ENCODE assay signal across 8 mouse cellular contexts in genomic region chr3:69127693-69128092, GRCm38 (mm10). TPM values are rescaled to one million over a fixed set of nuclear protein-coding genes. Genes with fewer than 3 reads are reported as not detected.
DNase-seq lines count a peak whose midpoint lies in the region; ATAC-seq and TF ChIP-seq lines count a peak whose summit lies in the region.

No protein-coding gene starts in this region.

- H3K9me3 ChIP-seq in ES-E14 (ENCODE audit: control insufficient read depth, insufficient read depth, low read depth, low read length): no peaks in the 10 kb centered on the region
- H3K9me3 ChIP-seq in forebrain, embryonic 14.5 days (replicated peaks; ENCODE audit: control insufficient read depth, low read length): no peaks in the 10 kb centered on the region
- H3K9me3 ChIP-seq in limb, embryonic 12.5 days: no peaks in the 10 kb centered on the region
- H3K9me3 ChIP-seq in midbrain, postnatal 0 days (ENCODE audit: low read length): no peaks in the 10 kb centered on the region

- peak overlapping the region; percentile 44; the same call in 1 of the 2 replicates for H3K9ac ChIP-seq in ES-E14 (ENCODE audit: insufficient read depth, low read depth, low read length, poor library complexity, severe bottlenecking)
- H3K9ac ChIP-seq in forebrain, embryonic 14.5 days (ENCODE audit: low read length): peak overlapping the region; percentile 29
- peak overlapping the region; percentile 96 for H3K9ac ChIP-seq in limb, embryonic 12.5 days (replicated peaks)
- no peak overlapping the region for H3K9ac ChIP-seq in midbrain, postnatal 0 days (replicated peaks; ENCODE audit: low read length, poor library complexity, severe bottlenecking)

- TF ChIP-seq CTCF in midbrain, postnatal 0 days (IDR thresholded peaks at IDR 0.05): no peak

- H3K36me3 ChIP-seq in ES-E14 (ENCODE audit: control insufficient read depth, insufficient read depth, low read length, poor library complexity, severe bottlenecking): no peaks in the 10 kb centered on the region
- no peaks in the 10 kb centered on the region for H3K36me3 ChIP-seq in forebrain, embryonic 14.5 days (ENCODE audit: control insufficient read depth, insufficient read depth, low read length)
- no peaks in the 10 kb centered on the region for H3K36me3 ChIP-seq in limb, embryonic 12.5 days
- H3K36me3 ChIP-seq in midbrain, postnatal 0 days (ENCODE audit: insufficient read depth, low read length): no peaks in the 10 kb centered on the region

- H3K27me3 ChIP-seq in forebrain, embryonic 14.5 days (replicated peaks; ENCODE audit: control insufficient read depth, insufficient read depth, low read length): no peaks in the 10 kb centered on the region
- no peaks in the 10 kb centered on the region for H3K27me3 ChIP-seq in limb, embryonic 12.5 days
- no peaks in the 10 kb centered on the region for H3K27me3 ChIP-seq in midbrain, postnatal 0 days (ENCODE audit: insufficient read depth, low read length)

- no peak overlapping the region for H3K27ac ChIP-seq in ES-E14 (ENCODE audit: insufficient read depth, low read depth, low read length, poor library complexity, severe bottlenecking)
- H3K27ac ChIP-seq in forebrain, embryonic 14.5 days (ENCODE audit: low read depth, low read length): no peak overlapping the region
- peak overlapping the region; percentile 97; the same call in 1 of the 2 replicates for H3K27ac ChIP-seq in limb, embryonic 12.5 days
- no peak overlapping the region for H3K27ac ChIP-seq in midbrain, postnatal 0 days (ENCODE audit: low read depth, low read length)

- peak overlapping the region; percentile 59 to 90; a peak in 3 of 4 replicates for H3K4me3 ChIP-seq in ES-E14 (ENCODE audit: insufficient read depth in 1 of 2, low read depth in 1 of 2, low read length in 2 of 2, poor library complexity in 1 of 2, severe bottlenecking in 1 of 2)
- peak overlapping the region; percentile 90 for H3K4me3 ChIP-seq in forebrain, embryonic 14.5 days (ENCODE audit: low read depth, low read length)
- H3K4me3 ChIP-seq in limb, embryonic 12.5 days (replicated peaks): peak overlapping the region; percentile 96
- peak overlapping the region; percentile 96 for H3K4me3 ChIP-seq in midbrain, postnatal 0 days (ENCODE audit: low read depth, low read length)

- no peak for ATAC-seq in cerebellum, adult (ENCODE audit: insufficient number of reproducible peaks, low FRiP score, low TSS enrichment)
- no peak for ATAC-seq in forebrain, embryonic 14.5 days
- no peak for ATAC-seq in limb, embryonic 12.5 days (ENCODE audit: insufficient number of reproducible peaks, insufficient read depth, low FRiP score, low TSS enrichment, low read depth)
- no peak for ATAC-seq in midbrain, postnatal 0 days (ENCODE audit: low FRiP score)

- peak overlapping the region; percentile 65 for H3K4me2 ChIP-seq in forebrain, embryonic 14.5 days (ENCODE audit: low read length)
- H3K4me2 ChIP-seq in limb, embryonic 12.5 days: peak overlapping the region; percentile 76
- peak overlapping the region; percentile 86 for H3K4me2 ChIP-seq in midbrain, postnatal 0 days (ENCODE audit: low read depth, low read length, poor library complexity, severe bottlenecking)

- WGBS in forebrain, embryonic 14.5 days: 5% methylated on average over 9 of the region's 9 CpGs
- WGBS in limb, embryonic 12.5 days: 7% methylated on average over 9 of the region's 9 CpGs
- 6% methylated on average over 9 of the region's 9 CpGs for WGBS in midbrain, postnatal 0 days

- peak; percentile 20 for DNase-seq in cerebellum, adult 9-11 months
- DNase-seq in ES-E14 (ENCODE audit: low read depth, low spot score): no peak
- DNase-seq in forebrain, embryonic 14.5 days (ENCODE audit: low spot score): no peak
- no peak for DNase-seq in midbrain, postnatal 0 days (ENCODE audit: low spot score)
- DNase-seq in left cerebral cortex, adult 11 months (ENCODE audit: low spot score): no peak
- DNase-seq in right cerebral cortex, postnatal 10 days (ENCODE audit: low spot score in 2 of 2): no peak

- no peaks in the 10 kb centered on the region for H3K4me1 ChIP-seq in ES-E14 (ENCODE audit: control insufficient read depth in 2 of 2, insufficient read depth in 2 of 2, low read length in 2 of 2, poor library complexity in 1 of 2)
- H3K4me1 ChIP-seq in forebrain, embryonic 14.5 days (ENCODE audit: control insufficient read depth, insufficient read depth, low read length): peaks cover 9% of the 10 kb centered on the region
- peaks cover 11% of the 10 kb centered on the region; the same call in 1 of the 2 replicates for H3K4me1 ChIP-seq in limb, embryonic 12.5 days (replicated peaks)
- peaks cover 3% of the 10 kb centered on the region; the same call in 1 of the 2 replicates for H3K4me1 ChIP-seq in midbrain, postnatal 0 days (ENCODE audit: insufficient read depth, low read length)

- in situ Hi-C loops in ES-E14 (cut with MboI; ENCODE audit: low sequenced_read_pairs in 2 of 2, unreplicated experiment in 2 of 2): no loop called here

TF ChIP-seq in ES-E14, 5 proteins besides CTCF, POLR2A, EP300 and RAD21:
- no peak for TF ChIP-seq MAFK (IDR thresholded peaks at IDR 0.05; ENCODE audit: insufficient read depth, low read depth, low read length)
- TF ChIP-seq ZC3H11A (IDR thresholded peaks at IDR 0.05; ENCODE audit: borderline replicate concordance, low read depth, low read length): no peak
- TF ChIP-seq HCFC1 (IDR thresholded peaks at IDR 0.05; ENCODE audit: borderline replicate concordance, insufficient read depth, low read length): no peak
- no peak for TF ChIP-seq ZNF384 (IDR thresholded peaks at IDR 0.05; ENCODE audit: low read depth, low read length)
- TF ChIP-seq CHD2 (IDR thresholded peaks at IDR 0.05; ENCODE audit: low read depth, low read length): no peak

RNA-seq across cellular contexts. Expression of gene Kpna4, which starts 0.8 kb away (rescaled TPM):
- 21.2 and 33.8 TPM in 2 replicates for total RNA-seq in ES-E14 (2012; rRNA removed)
- polyA plus RNA-seq in forebrain, embryonic 14.5 days (2014; fragmentation: Nextera tagmentation; extraction: Ambion mirVana): 39.8 and 42.3 TPM in 2 replicates
- 42.1 and 42.5 TPM in 2 replicates for polyA plus RNA-seq in limb, embryonic 12.5 days (2016; fragmentation: Nextera tagmentation; extraction: Ambion mirVana)
- 67.0 and 75.2 TPM in 2 replicates for total RNA-seq in midbrain, postnatal 0 days (2014; rRNA removed)
- polyA plus RNA-seq in midbrain, postnatal 0 days (2015; fragmentation: Nextera tagmentation; extraction: Ambion mirVana): 22.0 and 27.3 TPM in 2 replicates
